Mouse (Mus musculus) kidney, postnatal 10 days (tissue): Measurements from ENCODE around the gene Kif1bp.
"Not testable (repeated sequence)": the region's sequence is repeated elsewhere in the genome, so short reads cannot be mapped to it uniquely, and the experiment has no call there.

Experiments used
- DNase-seq: peaks from one replicate; pipeline ENCODE4 v3.0.0; 2021; ENCODE audit warnings: mixed read lengths

Kif1bp gene

DNA sequence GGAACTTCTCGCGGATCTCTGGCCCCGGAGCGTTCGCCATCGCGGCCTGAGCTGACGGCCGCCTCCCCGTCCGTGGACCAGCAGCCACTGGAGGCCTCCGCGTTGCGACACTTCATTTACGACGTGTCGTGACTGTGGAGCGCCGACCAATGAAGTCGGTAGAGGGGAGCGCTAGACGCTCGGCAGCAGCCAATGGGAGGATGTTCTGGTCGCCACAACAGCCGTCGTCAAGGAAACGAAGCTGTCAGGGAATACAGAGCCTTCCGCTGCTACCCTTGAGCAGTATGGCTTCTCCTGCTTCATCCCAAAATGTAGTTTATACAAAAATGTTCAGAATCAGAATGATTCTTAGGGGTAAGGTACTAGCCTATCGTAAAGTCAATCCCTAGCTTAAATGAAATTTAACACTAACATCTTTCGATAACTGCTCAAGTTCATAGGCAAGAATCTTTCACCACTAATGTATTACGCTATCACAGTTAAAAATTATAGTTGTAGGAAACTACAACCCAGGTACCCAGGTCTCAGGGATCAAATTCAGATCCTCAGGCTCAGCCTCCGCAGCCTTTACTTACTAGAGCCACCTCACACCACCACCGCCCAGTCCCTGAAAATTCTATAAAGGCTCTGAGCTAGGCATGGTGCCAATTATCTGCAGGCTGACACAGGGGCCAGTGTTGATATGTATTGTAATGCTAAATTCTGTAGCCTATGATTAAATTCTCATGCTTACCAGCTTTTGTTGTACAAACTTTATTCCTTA lies at the start of gene Kif1bp:
Kif1bp (minus strand) TSS at position 120 of the 763 bp plus-strand sequence.
- peak; percentile 98 for DNase-seq

DNA sequence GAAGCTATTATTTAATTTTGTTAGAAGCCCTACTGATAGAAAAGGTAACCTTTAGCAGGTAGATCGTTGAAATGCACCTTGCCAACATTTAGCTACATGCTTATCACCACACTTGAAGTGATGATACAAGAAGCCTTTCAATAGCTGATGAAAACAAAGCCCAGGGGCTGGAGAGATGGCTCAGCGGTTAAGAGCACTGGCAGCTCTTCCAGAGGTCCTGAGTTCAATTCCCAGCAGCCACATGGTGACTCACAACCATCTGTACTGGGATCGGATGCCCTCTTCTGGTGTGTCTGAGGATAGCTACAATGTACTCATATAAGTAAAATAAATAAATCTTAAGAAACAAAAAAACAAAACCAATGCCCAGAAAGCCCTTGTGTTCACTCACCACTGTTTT lies 25.9 kb upstream of the Kif1bp start:
- no peak for DNase-seq

DNA sequence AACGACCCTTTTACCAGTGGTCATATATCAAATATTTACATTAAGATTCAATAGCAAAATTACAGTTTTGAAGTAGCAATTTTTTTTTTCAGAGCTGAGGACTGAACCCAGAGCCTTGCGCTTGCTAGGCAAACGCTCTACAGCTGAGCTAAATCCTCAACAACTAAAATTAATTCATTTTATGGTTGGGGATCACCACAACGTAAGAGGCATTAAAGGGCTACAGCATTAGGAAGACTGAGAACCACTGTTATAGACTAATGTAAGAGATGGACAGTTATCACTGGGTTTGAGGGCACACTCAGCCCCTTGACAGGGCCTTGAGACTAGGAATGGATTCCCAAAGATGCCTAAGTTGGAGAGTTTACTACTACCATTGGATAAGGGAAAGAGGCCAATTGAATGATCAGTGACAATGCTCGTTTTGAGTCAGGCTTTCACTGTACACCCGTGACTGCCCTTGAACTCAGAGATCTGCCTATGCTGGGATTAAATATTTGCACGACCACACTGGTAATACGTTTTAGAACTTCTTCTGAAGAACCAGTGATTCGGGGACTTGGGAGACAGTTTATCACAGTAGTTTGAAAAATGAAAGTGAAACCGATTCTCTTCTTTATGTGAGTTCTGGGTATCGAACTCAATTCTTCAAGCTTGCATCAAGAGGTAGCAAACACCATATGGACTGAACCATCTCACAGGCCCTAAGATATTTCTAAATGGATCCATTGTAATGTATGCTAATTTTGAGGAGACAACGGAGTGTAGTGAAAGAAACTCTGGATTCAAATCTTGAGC lies 25.2 kb upstream of the Kif1bp start:
- no peak for DNase-seq

DNA sequence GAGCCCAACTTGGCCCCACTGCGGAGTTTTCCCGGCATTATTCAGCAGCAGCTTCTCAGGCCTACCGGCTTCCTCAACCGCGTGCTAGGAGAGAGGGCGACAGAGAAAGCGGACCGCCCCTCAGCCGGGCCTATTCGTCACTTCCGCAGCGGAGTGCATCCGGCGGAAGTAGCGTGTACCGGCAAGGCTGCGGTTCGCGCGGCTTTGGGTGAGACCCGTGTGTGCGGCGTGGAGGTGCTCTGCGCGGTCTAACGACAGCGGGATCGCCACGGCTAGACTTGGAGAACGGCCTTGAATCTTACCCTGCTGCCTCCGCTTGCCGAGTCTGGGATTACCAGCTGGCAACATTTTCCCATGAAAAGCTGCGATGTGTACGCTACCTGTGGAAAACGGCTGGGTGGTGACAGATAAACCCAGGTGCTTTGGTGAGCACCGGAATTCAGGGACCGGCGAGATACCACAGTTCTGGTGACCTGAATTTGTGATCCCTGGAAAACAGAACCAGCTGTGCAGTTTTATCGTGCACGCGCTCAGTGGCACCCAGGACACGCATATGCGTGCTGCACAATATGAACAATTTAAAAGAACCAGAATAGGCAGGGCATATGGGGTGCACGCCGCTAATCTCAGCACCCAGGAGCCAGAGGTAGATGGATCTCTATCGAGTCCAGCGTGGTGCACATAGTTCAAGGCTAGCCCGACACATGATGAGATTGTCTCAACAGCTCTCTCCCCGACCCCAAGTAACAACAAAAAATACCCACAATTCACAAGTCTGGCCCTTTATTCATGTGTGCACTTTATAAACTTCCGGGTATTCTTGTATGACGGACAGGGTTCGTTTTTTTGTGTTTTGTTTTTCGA lies 24.2 kb upstream of the Kif1bp start, which contains the start of gene Ddx21:
Ddx21 (minus strand) TSS at position 105 of the 864 bp plus-strand sequence.
- DNase-seq: peak; percentile 94

DNA sequence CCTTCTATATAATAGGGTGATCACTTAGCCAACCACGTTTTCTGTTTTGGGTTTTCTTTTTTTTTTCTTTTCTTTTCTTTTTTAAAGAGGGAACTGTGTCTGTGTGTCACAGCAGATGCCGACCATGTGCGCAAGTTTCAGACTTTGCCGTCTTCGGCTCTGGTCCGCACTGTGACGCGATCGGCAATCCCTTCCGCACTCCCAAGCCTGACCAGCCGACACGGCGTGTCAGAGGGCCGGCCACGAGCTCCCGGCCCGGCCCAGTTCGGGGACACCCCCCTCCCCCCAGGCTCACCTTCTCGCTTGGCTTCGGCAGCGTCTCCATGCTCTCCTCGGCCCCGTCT lies 23.5 kb upstream of the Kif1bp start:
- DNase-seq: no peak

DNA sequence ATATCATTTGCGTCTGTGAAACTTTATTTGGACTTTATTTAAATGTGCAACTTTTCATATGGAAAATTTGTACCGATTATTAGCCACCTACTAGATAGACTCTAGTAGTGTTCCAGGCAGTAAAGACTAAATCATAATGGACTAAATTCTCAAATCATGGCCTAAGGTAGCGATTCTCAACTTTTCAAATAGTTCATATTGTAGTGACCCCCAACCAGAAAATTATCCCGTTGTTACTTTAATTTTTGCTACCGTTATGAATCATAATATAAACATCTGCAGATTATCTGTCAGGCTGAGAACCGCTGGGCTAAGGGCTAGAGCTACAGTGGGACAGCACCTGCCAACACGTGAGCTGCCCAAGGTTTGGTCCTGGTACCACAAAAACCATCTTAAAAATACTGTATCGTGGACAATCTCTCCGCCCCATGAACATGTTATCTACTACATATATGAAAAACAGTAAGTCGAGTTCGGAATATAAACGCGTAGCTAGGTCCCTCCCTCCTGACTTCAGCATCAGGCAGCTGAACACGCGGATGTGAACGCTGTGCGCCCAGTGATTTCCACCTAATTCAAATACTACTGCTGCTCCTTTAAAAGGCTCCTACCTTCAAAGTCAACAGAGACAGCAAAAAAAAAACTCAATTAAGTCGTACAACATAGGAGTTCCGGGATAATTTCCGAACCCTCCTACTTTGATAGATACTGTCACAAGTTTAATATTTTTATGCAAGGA lies 23.0 kb upstream of the Kif1bp start:
- no peak for DNase-seq

DNA sequence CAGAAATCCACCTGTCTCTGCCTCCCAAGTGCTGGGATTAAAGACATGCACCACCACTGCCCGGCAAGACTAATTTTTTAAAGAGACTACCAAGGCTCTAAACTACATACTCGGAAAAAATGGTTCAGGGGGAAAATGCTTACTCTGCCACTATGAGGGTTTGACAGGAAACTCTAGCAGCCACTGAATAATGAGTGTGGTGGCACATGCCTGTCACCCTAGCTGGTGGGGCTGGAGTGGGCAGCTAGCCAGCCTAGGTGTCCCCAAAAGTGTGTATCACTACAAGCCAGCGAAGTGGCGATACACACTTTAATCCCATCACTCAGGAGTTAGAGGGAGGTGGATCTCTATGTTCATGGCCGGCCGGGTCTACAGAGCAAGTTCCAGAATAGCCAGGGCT lies 21.8 kb upstream of the Kif1bp start:
- DNase-seq: no peak

DNA sequence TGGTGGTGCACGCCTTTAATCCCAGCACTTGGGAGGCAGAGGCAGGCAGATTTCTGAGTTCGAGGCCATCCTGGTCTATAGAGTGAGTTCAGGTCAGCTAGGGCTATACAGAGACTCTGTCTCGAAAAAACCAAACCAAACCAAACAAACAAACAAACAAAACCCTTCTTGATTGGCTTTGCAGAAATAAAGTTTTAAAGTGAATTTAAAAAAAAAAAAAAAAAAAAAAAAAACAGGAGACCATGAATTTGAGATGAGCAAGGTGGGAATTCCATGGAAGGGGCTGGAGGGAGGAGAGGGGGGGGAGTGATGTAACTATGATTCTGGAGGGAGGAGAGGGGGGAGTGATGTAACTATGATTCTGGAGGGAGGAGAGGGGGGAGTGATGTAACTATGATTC lies 21.1 kb upstream of the Kif1bp start:
- not testable (repeated sequence) for DNase-seq

DNA sequence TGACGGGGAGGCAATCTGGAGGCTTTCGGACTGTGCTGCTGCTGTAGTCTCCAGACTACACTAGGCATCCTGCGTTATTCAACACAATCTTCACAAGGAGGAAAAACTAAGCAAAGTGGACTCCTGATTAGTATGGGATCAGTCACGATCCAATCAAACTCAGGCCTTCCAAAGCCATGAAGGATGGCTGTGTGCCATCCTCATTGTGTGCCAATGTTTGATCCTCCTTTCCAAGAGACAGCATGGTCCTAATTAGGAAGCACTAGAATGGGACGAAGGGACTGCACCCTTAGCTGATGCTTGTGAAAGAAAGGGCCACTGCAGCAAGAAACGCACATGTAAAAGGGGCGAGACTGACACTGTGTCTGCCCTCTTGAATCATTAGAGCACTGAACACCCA lies 14.2 kb upstream of the Kif1bp start:
- DNase-seq: no peak

DNA sequence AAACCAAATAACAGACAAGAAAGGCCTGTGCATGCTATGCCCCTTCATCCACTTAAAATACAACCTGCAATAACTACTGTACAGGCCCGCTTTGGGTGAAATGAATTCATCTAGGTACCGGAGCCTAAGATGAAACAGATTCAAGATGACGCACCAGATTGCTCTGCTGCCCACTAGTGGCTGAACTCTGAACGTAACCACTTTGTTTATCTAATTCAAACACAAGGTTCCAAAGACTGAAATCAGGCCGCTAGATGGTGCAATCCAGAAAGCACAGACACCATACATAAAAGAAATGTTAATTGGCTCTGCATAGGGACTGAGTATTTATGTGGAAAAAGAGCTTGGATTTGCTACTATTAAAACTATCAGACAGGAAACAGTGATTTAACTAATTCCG lies 11.9 kb upstream of the Kif1bp start:
- DNase-seq: peak; percentile 93

DNA sequence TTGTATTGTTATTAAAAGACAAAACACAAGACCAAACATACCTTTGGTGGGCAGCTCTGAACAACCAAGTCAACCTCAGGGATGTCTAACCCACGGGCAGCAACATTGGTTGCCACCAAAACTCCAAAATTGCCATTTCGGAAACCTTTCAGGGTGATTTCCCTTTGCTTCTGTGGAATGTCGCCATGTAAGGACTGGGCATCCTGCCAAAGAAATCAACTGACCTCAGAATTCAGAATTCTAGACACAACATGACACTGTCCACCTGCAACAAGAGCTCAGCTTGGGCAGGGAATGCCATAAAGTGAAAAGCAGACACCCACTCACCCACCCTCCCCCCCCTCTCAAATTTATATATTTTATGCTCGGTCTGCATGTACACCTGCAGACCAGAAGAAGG lies 10.4 kb upstream of the Kif1bp start:
- DNase-seq: peak; percentile 57

DNA sequence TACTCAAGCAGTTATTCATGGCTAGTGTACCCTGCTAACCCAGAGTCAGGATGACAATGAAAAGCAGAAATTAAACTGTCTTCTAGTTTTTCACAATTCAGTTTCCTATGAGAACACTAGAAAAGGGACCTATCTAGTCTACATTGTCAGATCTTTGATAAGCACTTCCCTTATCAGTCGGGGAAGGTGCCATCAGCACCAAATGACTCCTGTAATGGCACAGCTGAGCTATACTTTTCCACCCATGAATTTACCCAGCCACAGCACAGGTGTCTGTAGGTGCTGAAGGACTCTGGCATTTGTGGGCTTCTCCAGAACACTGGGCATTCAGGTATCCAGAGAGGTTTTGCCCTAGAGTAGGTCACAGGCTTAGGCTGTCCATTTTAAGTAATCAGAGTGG lies 5.0 kb upstream of the Kif1bp start:
- DNase-seq: no peak

DNA sequence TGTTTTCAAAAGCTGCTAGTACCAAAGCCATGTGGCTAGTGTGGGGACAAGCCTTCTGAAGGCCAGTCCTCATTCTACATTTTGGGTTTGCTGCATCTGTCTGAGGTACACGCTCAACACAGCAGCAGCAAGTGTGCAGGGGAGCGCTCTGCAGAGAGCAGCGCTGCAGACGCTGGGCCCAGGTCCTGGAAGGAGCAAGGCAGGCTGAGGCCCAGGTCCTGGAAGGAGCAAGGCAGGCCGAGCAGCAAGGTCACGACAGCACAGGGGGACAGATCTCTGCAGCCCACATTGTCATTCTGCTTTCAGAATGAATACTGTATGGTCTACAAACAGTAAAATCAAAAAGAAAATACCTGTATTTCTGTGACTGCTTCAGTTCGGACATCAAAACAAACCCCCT lies 4.4 kb upstream of the Kif1bp start:
- DNase-seq: no peak

DNA sequence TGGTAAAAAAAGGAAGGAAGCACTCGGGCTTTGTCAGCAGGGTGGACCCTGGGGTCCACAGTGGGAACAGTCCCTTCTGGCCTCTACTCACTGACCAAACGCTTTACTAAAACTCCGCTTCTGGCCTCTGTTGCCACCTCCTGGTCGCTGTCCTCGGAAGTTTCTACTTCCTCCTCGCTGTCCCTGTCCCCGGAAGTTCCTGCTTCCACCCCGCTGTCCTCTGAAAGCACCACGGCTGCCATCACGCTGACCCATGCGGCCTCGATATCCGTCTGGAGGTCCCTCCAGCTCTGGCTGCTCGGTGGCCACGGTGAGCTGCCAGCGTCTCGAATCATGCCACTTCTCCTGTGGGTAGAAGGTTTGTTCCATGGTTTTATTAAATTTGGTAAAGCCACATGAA lies 4.0 kb upstream of the Kif1bp start:
- DNase-seq: no peak

DNA sequence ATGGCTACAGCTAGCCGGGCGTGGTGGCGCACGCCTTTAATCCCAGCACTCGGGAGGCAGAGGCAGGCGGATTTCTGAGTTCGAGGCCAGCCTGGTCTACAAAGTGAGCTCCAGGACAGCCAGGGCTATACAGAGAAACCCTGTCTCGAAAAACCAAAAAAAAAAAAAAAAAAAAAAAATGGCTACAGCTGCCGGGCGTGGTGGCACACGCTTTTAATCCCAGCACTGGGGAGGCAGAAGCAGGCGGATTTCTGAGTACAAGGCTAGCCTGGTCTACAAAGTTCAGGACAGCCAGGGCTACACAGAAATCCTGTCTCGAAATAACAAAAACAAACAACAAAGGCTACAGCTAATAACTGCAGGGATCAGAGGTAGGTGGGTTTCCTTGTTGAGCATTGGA lies 872 bp upstream of the Kif1bp start:
- DNase-seq: not testable (repeated sequence)

DNA sequence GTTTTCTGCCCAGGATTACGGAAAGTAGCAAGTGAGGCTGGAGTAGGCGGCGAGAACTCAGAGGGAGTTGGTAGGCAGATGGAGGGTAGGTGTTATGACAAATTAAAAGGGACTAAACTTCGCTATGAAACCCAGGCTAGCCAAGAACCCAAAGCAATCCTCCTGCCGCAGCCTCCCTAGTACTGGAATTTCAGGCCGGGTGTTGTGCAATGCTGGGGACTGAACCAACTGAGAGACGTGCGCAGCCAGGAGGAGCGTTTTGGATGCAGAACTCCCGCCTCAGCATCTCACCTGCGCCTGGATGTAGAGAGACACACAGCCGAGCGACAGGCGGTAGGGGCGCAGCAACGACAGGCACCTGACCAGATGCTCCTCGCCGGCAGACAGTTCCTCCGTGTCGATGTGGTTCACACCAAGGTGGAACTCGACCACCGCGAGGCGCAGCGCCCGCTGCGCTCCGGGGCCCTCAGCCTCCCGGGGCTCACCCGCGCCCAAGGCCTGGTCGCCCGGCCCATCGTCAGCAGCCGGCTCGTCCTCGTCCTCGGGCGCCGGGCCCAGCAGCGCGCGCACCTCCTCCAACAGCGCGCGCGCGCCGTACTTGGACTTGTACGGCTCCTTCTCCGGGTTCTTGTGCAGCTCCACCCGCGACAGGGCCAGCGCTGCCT lies 452 bp downstream of the Kif1bp start:
- no peak for DNase-seq

DNA sequence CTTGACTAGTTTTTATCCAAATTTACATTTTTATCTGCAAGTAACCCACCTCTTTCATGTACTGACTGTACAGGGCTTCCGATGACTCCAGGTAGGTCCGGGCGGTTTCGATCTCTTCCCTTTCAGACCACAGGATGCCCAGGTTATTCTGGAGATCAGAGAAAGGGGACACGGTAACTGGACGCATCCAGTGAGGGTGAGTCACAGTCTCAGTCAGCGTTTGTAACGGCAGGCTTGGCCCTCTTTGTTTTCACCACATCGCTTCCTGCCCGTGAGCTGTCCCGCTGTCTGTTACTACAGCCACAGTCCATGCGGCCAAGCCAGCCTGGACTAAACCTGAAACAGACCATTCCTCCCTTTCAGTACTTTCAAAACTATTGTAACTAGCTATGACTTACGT lies 3.3 kb downstream of the Kif1bp start:
- DNase-seq: no peak

DNA sequence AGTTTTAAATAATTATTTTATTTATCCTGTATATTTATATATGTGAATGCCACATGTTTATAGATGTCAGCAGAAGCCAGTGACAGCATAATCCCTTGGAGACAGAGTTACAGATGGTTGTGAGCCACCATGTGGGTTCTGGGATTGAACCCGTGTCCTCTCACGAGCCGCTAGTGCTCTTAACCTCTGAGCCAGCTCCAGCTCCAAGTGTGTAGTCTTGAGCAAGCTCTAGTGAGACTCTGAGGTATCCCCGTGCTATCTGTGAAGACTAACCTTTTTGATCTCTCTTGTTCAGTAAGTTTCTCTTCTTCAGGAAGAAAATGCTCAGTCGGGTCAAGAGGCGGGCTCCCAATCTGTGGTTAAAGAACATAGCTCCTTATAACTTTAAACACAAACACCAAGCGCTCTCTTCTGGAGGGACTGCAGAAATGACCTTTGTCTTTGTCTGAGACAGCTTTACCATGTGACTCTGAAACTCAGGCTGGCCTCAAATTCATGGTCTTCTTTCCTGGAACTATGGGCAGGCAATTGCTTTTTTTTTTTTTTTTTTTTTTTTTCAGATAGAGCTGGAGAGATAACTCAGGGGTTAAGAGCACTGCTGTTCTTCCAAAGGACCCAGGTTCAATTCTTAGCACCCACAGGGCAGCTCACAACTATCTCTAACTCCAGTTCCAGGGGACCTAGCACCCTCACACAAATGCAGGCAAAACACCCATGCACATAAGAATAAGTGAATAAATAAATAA lies 8.0 kb downstream of the Kif1bp start:
- DNase-seq: no peak

DNA sequence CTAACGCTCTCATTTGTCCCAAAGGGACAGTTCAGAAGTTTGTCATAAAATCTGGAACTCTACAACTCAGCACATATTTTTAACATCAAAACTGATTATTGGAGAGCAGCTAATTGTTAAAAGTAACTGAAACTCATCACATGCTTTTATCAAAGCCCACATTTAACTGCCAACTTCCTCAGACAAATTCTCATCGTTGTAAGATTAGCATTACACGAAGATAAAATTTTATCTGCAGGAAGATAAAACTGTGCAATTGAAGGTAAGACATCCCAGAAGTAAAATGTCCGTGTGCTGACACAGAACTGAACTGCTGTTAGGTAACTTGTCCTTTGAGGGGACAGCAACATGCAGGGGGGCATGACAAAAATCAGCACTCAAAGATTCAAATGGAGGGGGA lies 9.4 kb downstream of the Kif1bp start:
- DNase-seq: no peak

DNA sequence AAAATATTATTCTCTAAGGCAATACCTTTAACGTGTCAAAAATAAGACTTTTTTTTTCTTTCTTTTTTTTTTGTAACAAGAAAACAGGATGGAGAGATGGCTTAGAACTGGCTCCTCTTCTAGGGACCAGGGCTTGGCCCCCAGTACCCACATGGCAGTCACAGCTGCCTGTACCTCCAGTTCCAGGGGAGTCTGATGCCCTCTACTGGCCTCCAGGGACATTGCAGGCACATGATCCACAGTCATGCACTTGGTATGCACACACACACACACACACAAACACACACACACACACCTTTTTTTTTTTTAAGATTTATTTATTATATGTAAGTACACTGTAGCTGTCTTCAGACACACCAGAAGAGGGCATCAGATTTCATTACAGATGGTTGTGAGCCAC lies 20.5 kb downstream of the Kif1bp start:
- DNase-seq: no peak

DNA sequence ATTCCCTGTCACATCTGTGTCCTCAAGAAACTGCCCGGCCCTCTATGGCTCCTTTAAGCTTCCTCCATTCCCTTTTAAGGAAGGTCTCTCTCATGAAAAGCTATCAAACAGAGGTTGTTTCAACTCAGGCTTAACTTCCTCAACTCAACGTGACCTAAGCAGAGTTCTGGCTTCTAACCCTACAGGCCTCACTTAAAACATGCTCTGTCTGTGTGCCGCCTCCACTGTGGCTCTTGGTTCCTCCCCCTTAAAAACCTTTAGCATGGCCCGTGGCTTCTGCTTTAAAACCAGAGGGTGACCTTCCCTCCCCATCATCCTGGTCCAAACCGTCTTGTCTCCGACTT lies 21.7 kb downstream of the Kif1bp start:
- no peak for DNase-seq
